Mouse (Mus musculus) common myeloid progenitor, adult 5-6 weeks (primary cell): ENCODE measurements around the gene Svs5. TPM values are rescaled to one million over a fixed set of nuclear protein-coding genes. Genes with fewer than 3 reads are reported as not detected.
A peak's percentile ranks its signal among the peaks of the same experiment; 100 is the strongest.
"Not testable (repeated sequence)": the region's sequence is repeated elsewhere in the genome, so short reads cannot be mapped to it uniquely, and the experiment has no call there.

Experiments used
- ATAC-seq: replicated peaks from 2 replicates; pipeline ENCODE4 v1.8.0; 2016; ENCODE audit warnings: low read depth, mild to moderate bottlenecking, moderate TSS enrichment, inconsistent platforms; ENCODE audit not compliant: poor library complexity, severe bottlenecking
- total RNA-seq: library from RNA; stranded (forward); fragments of 200-1000, 187-1606 nt; gene quantifications from 2 replicates; pipeline ENCODE4 v1.2.3, GENCODE M21; 2017

Svs5 gene
- total RNA-seq, result not detected in 2 replicates

- not testable (repeated sequence) for ATAC-seq
These were observed at the start of gene Svs5 for GRCm38 (mm10) chr2:164332440-164332839. TSS of gene Svs5 (plus strand) at chr2:164332740.

GRCm38 (mm10) chr2:164288968-164289367 is 43.6 kb upstream of the Svs5 start, which contains the start of gene Svs3a:
TSS of gene Svs3a (plus strand) at chr2:164289268.
- not testable (repeated sequence) for ATAC-seq

DNA sequence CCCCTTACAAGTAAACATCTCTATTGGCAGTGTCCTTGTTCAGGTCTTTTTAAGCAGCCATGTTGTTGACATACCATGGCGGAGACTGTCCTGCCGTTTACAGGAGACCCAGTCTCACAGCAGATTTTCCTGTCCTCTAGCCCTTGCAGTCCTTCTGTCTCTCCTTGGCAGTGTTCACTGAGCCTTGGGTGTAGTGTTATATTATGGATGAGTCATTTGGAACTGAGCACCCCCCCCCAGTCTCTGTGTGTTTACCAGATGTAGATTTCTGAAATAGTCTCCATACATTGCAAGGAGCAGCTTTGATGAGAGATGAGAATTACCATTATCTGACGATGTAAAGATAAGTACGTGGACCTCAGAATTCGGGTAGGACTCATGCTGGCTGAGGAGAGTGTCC is 19.9 kb upstream of the Svs5 start:
- no peak for ATAC-seq

DNA sequence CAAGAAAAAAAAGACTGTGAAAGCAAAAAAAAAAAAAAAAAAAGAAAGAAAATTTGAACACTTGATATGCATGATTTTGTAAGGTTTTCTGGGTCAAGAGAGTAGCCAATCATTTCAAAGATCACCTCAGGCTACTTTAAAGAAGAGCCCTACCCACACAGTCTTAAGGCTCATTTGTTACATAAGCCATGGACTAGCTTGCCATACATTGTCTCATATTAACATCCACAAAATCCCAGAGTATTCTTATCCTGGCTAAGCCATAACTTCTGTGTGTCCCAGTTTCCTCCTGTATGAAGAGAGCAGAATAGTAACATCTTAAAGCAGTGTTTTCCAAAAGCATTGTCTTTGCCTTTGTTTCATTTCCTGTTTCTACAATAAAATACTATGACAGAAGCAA is 17.1 kb upstream of the Svs5 start:
- ATAC-seq, result not testable (repeated sequence)

DNA sequence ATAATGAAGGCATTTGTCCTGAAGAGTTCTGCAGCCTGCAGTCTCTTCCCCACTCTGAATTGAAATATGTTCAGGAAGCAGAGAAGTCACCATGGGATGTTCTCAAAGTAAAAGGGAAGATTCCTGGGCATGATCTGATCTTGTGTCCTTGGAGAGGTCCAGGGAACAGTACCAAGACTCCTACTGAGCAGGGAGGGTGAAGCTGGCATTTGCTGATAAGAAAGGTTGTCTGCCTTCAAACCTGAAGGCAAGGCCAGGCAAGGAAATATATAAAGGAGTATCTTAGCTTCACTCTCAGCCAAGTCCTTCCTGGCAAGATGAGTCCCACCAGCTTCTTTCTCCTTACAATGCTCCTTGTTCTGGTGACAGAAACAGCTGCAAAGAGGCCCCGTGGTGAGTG is 16.1 kb upstream of the Svs5 start, which contains the start of gene Svs6:
Svs6 (plus strand) TSS at position 301 of the 400 bp plus-strand sequence.
- ATAC-seq, result not testable (repeated sequence)

GRCm38 (mm10) chr2:164320983-164321382 is 11.6 kb upstream of the Svs5 start:
- no peak for ATAC-seq

- not testable (repeated sequence) for ATAC-seq
These were observed 11.2 kb downstream of the Svs5 start for GRCm38 (mm10) chr2:164343732-164344131.

DNA sequence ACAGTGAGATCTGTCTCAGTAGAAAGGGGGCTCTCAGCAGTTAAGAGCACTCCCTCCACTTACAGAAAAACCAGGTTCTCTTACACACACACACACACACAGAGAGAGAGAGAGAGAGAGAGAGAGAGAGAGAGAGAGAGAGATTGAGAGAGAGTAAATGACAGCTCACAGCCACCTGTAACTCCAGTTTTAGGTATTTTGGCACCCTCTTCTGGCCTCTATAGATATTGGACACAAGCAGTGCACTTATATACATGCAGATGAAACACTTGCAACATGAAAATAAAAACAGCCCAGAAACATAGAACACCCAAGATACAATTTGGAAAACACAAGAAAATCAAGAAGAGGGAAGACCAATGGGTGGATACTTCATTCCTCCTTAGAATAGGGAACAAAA is 15.2 kb downstream of the Svs5 start:
- not testable (repeated sequence) for ATAC-seq

DNA sequence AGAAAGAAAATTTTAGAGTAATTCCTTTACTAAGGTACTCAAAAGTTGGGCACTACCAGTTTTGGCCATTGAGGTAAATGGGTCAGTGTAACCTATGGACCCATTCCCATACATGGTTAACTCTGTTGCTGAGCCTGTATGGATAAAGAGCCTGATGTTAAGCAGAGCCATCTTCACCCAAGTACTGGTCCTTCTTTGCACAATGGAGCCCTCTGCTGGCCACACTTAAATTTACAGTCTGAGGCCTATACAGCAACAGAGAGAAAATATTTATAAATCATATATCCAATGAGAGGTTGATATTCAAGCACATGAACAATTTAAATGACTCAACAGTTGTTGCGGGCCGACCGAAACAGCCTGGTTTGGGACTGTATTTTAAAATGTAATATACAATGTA is 16.4 kb downstream of the Svs5 start:
- ATAC-seq, result peak; percentile 77

DNA sequence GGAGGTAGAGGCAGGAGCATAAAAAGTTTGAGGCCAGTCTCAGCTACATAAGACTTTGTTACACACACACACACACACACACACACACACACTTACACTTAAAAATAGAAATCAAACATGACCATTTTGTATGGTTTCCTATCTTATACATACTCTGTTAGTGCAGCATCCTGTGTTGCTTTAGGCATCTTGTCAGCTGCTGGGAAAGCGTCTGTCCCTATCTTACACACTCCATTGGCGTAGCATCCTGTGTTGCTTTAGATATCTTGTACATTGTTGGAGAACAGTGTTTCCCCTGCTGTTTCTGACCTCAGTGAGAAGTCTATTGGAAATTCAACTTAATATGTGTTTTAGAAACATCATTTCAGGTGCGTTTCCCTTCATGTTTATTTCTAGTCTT is 20.2 kb downstream of the Svs5 start:
- ATAC-seq, result 0 out of 2 replicates have a peak, but pooled peaks have one; percentile 9

- no peak for ATAC-seq
These were observed 20.8 kb downstream of the Svs5 start for GRCm38 (mm10) chr2:164353356-164353755.

DNA sequence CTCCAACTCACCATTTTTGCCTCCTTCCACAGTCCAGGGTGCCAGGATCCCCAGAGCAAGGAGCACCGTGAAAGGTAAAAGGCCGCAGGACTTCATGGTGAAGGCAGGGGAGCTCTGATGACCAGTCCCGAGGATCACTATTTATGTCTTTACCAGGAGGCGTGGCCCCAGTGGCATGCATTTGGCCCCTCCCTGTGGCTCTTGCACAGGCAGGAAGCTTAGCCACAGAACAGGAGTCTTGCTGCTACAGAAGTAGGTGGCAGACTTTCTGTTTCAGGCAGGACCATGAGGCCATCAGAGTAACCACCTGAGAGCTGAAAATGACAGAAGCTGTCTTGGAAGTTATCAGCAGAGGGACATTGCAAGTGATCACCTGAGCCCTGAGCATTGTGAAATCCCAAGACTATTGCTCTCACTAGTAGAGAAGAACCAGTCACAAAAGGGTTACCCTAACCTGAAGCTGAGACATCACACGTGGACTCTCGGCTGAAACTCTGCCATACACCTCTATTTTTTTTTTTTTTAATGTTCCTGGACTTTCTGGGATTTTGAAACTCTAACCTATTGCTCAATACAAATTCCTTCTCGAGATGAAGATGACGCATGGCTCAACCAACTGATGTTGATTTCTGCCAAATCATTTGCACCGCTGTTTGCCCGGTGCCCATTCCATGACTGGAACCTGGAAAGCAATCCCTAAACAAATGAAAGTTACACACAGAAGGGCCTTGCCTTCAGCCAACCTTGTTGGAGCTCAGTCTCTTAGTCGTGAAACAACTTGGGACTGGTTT is 23.8 kb downstream of the Svs5 start:
- ATAC-seq, result peak; percentile 83

GRCm38 (mm10) chr2:164358373-164358772 is 25.8 kb downstream of the Svs5 start:
- ATAC-seq, result no peak

DNA sequence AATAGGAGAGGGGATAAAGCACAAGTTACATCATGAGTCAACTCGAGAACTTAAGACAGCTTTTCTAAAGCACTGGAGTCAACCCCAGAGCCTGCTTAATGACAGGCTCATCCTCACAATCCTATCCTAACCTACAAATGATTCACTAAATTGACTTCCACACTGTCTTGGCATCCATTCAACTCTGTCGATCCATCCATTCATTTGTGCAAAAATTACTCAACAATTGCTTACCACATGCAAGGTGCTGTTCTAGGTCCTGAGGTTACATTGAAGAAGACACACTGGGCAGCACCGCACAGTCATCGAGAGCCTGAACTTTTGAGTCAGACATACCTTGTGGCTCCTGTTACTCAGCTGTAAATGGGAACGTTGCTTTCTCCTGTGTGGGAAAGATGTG is 26.5 kb downstream of the Svs5 start:
- ATAC-seq, result no peak

- ATAC-seq, result no peak
These were observed 27.1 kb downstream of the Svs5 start for GRCm38 (mm10) chr2:164359668-164360067.

DNA sequence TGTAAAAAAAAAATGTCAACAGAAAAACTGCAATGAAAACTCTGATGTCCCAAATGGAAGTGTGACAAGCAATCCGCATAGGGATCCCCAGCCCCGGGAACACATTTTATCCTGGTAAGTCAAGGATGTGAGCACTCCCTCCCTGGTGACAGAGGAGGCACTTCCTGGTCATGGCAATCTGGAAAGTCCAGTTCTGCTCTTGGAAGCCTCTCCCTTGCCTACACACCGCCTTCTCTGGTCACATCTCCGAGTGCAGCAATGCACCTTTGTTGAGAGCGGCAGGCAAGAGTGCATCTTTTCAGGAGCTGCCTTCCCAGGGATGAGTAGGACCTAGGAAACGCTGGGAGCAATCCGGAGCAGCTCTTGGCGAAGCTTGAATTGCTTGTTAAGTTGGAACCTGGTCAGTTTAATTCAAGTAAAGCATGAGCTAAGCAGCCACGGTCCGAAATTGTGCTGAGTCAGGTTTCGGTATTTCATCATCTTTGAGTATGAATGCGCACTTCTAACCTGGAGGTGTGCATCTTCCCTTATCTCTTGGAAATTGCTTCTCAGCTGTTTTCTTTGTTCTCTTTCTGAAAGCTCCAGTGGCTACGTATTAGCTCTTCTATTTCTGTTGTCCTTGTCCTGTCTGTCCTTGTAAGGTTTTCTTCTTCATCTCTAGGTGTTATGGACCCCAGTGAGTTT is 28.6 kb downstream of the Svs5 start:
- peak; percentile 41; the same call in 1 of the 2 replicates for ATAC-seq

GRCm38 (mm10) chr2:164366947-164367346 is 34.4 kb downstream of the Svs5 start:
- no peak for ATAC-seq

DNA sequence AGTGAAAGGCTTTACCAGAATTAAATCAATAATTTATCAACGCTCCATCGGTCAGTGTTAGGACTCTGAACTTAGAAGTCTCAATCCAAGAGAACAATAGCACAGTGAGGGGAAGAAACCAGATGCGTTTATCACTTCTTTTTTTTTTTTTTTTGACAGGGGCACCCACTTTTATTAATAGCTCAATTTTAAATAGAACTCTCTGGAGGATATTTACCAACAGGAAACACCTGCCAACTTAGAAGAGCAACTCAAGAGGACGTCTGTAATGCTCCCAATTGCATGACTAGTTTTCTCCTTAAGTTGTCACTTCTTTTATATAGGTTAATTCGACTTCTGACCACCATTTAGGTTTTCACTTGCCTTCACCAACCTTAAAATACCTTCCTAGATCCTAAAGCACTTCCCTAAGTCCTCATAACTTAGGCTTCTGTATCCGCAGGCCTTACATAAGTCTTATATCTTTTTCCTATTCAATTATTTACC is 36.1 kb downstream of the Svs5 start:
- peak; percentile 67 for ATAC-seq

DNA sequence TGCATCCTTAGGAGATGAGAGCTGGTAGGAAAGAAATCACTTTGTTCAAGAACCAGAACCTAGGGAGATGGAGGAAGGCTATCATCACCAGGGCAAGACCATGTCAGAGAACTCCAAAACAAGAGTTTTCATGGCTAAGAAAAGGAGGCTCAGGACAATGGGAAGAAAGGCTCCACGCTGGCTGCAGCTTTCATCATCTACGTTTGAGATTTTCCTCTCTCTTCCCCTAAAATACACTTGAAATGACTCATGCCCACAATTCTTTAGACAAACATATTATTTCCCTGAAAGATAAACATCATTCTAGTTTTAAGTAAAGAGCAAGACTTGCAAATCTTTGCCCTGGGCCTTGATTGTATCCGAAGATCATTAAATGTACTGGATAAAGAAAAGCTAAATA is 38.8 kb downstream of the Svs5 start:
- no peak for ATAC-seq

GRCm38 (mm10) chr2:164372408-164373053 is 40.0 kb downstream of the Svs5 start:
- ATAC-seq, result peak; percentile 87

GRCm38 (mm10) chr2:164373187-164373586 is 40.6 kb downstream of the Svs5 start:
- ATAC-seq, result peak; percentile 78
